Mouse (Mus musculus) spleen, adult 2 months (tissue): ENCODE measurements around the gene Tmem97.

Experiments
- CTCF ChIP-seq: fragments of 200-500 bp; IDR thresholded peaks from 2 replicates; pipeline ENCODE4 v1.5.1; 2011; ENCODE audit warnings: mild to moderate bottlenecking, inconsistent platforms; ENCODE audit not compliant: insufficient read depth, insufficient read length, insufficient replicate concordance; ENCODE audit errors: extremely low read depth
- POLR2A ChIP-seq: fragments of 200-500 bp; IDR thresholded peaks from 2 replicates; pipeline ENCODE4 v1.6.1; 2011; ENCODE audit warnings: low read depth, low read length, inconsistent platforms

DNA sequence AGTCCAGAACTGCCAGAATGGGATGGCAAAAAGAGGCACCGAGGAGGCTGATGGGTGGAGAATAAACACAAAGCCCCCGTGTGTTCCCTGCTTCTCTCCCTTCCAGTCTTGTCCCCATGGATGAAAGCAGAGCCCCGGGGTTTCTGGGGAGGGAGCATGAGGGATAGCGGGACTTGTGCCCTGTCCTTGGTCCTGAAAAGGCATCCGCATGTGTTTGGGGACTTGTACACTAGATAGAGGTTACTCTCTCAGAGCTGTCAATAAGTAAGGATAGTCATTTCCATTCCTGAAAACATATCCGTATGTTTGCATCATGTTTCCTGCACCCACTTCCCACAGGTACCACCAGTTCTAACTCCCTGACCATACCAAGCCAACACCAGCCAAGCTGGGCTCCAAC is 54.7 kb downstream of the Tmem97 start:
- TF ChIP-seq POLR2A (no peak), CTCF (no peak)
